Mouse (Mus musculus) left cerebral cortex, adult 2 months (tissue): ENCODE measurements at regions not wholly inside any gene's neighbourhood (a gene's known extent, or its start where the extent isn't known, plus 50 kb on each side); places are given as distances from the start of the nearest gene placed in this dataset.

ENCODE experiments used
- DNase-seq, 2 experiments: peaks; one replicate each; pipeline ENCODE4 v3.0.0; 2021 to 2022; ENCODE audit warnings: low spot score in 2 of 2, mixed read lengths in 1 of 2; ENCODE audit errors: extremely low spot score in 1 of 2
- H3K27ac ChIP-seq: fragments of 200-600 bp; 2 replicates; pipeline ENCODE4 v1.8.1; 2022
- H3K4me3 ChIP-seq: fragments of 200-600 bp; 2 replicates; pipeline ENCODE4 v1.8.1; 2022
- CTCF ChIP-seq: fragments of 200-600 bp; IDR thresholded peaks from 2 replicates; pipeline ENCODE4 v1.8.1; 2022; ENCODE audit warnings: antibody characterized with exemption, mild to moderate bottlenecking, moderate library complexity
- intact Hi-C: fragments of 180-260 bp; cut with DNase I; formaldehyde crosslinking; loops from one replicate; pipeline ENCODE4 v1.15.1; 2025

GRCm38 (mm10) chr16:83197812-83198211 is 369.6 kb downstream of the Gm21833 start:
- intact Hi-C loops = loop anchor here (10.0 kb wide), 1 partner anchor 917 kb away; no protein-coding TSS in a partner anchor
- Histone ChIP-seq H3K27ac (no peak overlapping the region), H3K4me3 (no peak overlapping the region)
- TF ChIP-seq CTCF = no peak
- DNase-seq = no peak
